Mouse (Mus musculus) testis, adult 2 months (tissue): ENCODE data around the gene Eme1.

Experiments
- CTCF ChIP-seq: fragments of 200-500 bp; IDR thresholded peaks from 2 replicates; pipeline ENCODE4 v1.5.1; 2012; ENCODE audit warnings: low read depth, mild to moderate bottlenecking, inconsistent platforms, low read length, moderate library complexity; ENCODE audit not compliant: control insufficient read depth, insufficient read depth, insufficient replicate concordance
- POLR2A ChIP-seq: fragments of 200-500 bp; IDR thresholded peaks from 2 replicates; pipeline ENCODE4 v1.6.1; 2012; ENCODE audit warnings: low read depth, mild to moderate bottlenecking, inconsistent platforms, low read length, moderate library complexity; ENCODE audit not compliant: control insufficient read depth

DNA sequence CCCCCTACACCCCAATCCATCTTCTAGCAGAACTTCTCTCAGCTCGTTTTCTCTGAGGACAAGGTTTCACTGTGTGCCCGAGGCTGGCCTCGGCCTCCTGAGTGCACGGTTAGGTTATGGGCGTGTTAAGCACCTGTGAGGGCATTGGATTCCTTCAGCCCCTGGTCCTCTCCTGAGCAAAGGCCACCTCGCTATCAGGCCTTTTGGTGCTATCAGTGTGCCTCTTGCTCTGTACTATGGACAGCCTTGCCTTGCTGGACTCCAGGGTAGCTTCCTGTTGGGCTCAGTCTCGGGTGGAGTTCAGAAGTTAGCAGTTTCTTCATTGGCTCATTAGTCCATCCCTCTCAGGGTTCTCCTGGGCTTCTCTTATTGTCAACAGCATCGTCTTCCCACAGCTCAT lies 20.8 kb downstream of the Eme1 start:
- no peak for TF ChIP-seq POLR2A
- no peak for TF ChIP-seq CTCF
